Mouse (Mus musculus): Measurements from ENCODE around the gene Cenpl. TPM values are rescaled to one million over a fixed set of nuclear protein-coding genes. Genes with fewer than 3 reads are reported as not detected.

The Cenpl gene
- polyA plus RNA-seq, 1 experiment from 2014 or later = 17.1 TPM

Other genes with a start within 250 kb of the Cenpl start
- gene Rc3h1, start 164.3 kb upstream of the Cenpl start, polyA plus RNA-seq (2015; fragmentation: Nextera tagmentation; extraction: Ambion mirVana) = 8.1 and 8.2 TPM in 2 replicates
- gene Serpinc1, start 92.1 kb upstream of the Cenpl start, polyA plus RNA-seq (2015; fragmentation: Nextera tagmentation; extraction: Ambion mirVana) = 3.0 and 3.5 TPM in 2 replicates
- gene Zbtb37, start 35.9 kb upstream of the Cenpl start, polyA plus RNA-seq (2015; fragmentation: Nextera tagmentation; extraction: Ambion mirVana) = 14.3 and 16.9 TPM in 2 replicates
- 34.8 and 37.6 TPM in 2 replicates for gene Dars2, start 55 bp upstream of the Cenpl start, polyA plus RNA-seq (2015; fragmentation: Nextera tagmentation; extraction: Ambion mirVana)
- gene Klhl20, start 60.8 kb downstream of the Cenpl start, polyA plus RNA-seq (2015; fragmentation: Nextera tagmentation; extraction: Ambion mirVana) = 22.4 and 23.4 TPM in 2 replicates
- gene Ankrd45, start 72.0 kb downstream of the Cenpl start, polyA plus RNA-seq (2015; fragmentation: Nextera tagmentation; extraction: Ambion mirVana) = 25.5 and 29.6 TPM in 2 replicates
- gene Tex50, start 88.6 kb downstream of the Cenpl start, polyA plus RNA-seq (2015; fragmentation: Nextera tagmentation; extraction: Ambion mirVana) = 0.78 and 1.4 TPM in 2 replicates
- gene Prdx6, start 180.5 kb downstream of the Cenpl start, polyA plus RNA-seq (2015; fragmentation: Nextera tagmentation; extraction: Ambion mirVana) = 214 and 245 TPM in 2 replicates